Mouse (Mus musculus): ENCODE measurements around the gene 5730596B20Rik. TPM values are rescaled to one million over a fixed set of nuclear protein-coding genes. Genes with fewer than 3 reads are reported as not detected.
A peak's percentile ranks its signal among the peaks of the same experiment; 100 is the strongest.

Gene 5730596B20Rik
- total RNA-seq, 1 experiment from 2014 or later, result not detected

GRCm38 (mm10) chr6:52219234-52219942 lies 42.1 kb downstream of the 5730596B20Rik start:
- ATAC-seq (ENCODE audit: extremely low read depth, insufficient number of reproducible peaks, low FRiP score, poor library complexity, severe bottlenecking), result no peak

GRCm38 (mm10) chr6:52220003-52220864 lies 42.9 kb downstream of the 5730596B20Rik start:
- no peak for ATAC-seq (ENCODE audit: extremely low read depth, insufficient number of reproducible peaks, low FRiP score, poor library complexity, severe bottlenecking)

GRCm38 (mm10) chr6:52220865-52221310 lies 43.6 kb downstream of the 5730596B20Rik start:
- ATAC-seq (ENCODE audit: extremely low read depth, insufficient number of reproducible peaks, low FRiP score, poor library complexity, severe bottlenecking), result no peak

GRCm38 (mm10) chr6:52221337-52221992 lies 44.2 kb downstream of the 5730596B20Rik start, which contains the start of gene Hoxa7:
Hoxa7 (minus strand) TSS chr6:52221854.
- peak; percentile 76 for ATAC-seq (ENCODE audit: extremely low read depth, insufficient number of reproducible peaks, low FRiP score, poor library complexity, severe bottlenecking)

GRCm38 (mm10) chr6:52221993-52222685 lies 44.8 kb downstream of the 5730596B20Rik start:
- ATAC-seq (ENCODE audit: extremely low read depth, insufficient number of reproducible peaks, low FRiP score, poor library complexity, severe bottlenecking), result no peak

- no peak for ATAC-seq (ENCODE audit: extremely low read depth, insufficient number of reproducible peaks, low FRiP score, poor library complexity, severe bottlenecking)
Measured at GRCm38 (mm10) chr6:52222729-52223128, 45.4 kb downstream of the 5730596B20Rik start.

GRCm38 (mm10) chr6:52223939-52224760 lies 46.9 kb downstream of the 5730596B20Rik start:
- ATAC-seq (ENCODE audit: extremely low read depth, insufficient number of reproducible peaks, low FRiP score, poor library complexity, severe bottlenecking), result no peak

- no peak for ATAC-seq (ENCODE audit: extremely low read depth, insufficient number of reproducible peaks, low FRiP score, poor library complexity, severe bottlenecking)
Measured at GRCm38 (mm10) chr6:52224895-52225611, 47.8 kb downstream of the 5730596B20Rik start.

GRCm38 (mm10) chr6:52225612-52226568 lies 48.6 kb downstream of the 5730596B20Rik start:
- ATAC-seq (ENCODE audit: extremely low read depth, insufficient number of reproducible peaks, low FRiP score, poor library complexity, severe bottlenecking), result no peak

GRCm38 (mm10) chr6:52226569-52227257 lies 49.4 kb downstream of the 5730596B20Rik start:
- ATAC-seq (ENCODE audit: extremely low read depth, insufficient number of reproducible peaks, low FRiP score, poor library complexity, severe bottlenecking), result no peak

- no peak for ATAC-seq (ENCODE audit: extremely low read depth, insufficient number of reproducible peaks, low FRiP score, poor library complexity, severe bottlenecking)
Measured at GRCm38 (mm10) chr6:52227470-52228222, 50.3 kb downstream of the 5730596B20Rik start.

- no peak for ATAC-seq (ENCODE audit: extremely low read depth, insufficient number of reproducible peaks, low FRiP score, poor library complexity, severe bottlenecking)
Measured at GRCm38 (mm10) chr6:52228475-52229465, 51.5 kb downstream of the 5730596B20Rik start.

- no peak for ATAC-seq (ENCODE audit: extremely low read depth, insufficient number of reproducible peaks, low FRiP score, poor library complexity, severe bottlenecking)
Measured at GRCm38 (mm10) chr6:52229558-52230416, 52.5 kb downstream of the 5730596B20Rik start.
